Mouse (Mus musculus) heart, embryonic 16.5 days (tissue): ENCODE measurements around the gene Olfr1263. TPM values are rescaled to one million over a fixed set of nuclear protein-coding genes. Genes with fewer than 3 reads are reported as not detected.

ENCODE experiments used
- ATAC-seq: fragments of 200-750 bp; cut with Nextera tagmentation; replicated peaks from 2 replicates; pipeline ENCODE4 v1.8.0; 2017; ENCODE audit warnings: moderate number of reproducible peaks; ENCODE audit not compliant: insufficient read depth, low FRiP score; ENCODE audit errors: extremely low read depth
- H3K27ac ChIP-seq: fragments of 300-500 bp; sonication (generic); 2 replicates; pipeline ENCODE4 v1.5.1; 2014; ENCODE audit warnings: mild to moderate bottlenecking, low read length, control low read depth, moderate library complexity
- H3K27me3 ChIP-seq: fragments of 300-500 bp; sonication (generic); 2 replicates; pipeline ENCODE4 v1.6.1; 2014; ENCODE audit warnings: low read length, mixed read lengths; ENCODE audit not compliant: control insufficient read depth, insufficient read depth
- H3K36me3 ChIP-seq: fragments of 300-500 bp; sonication (generic); 2 replicates; pipeline ENCODE4 v1.6.1; 2014; ENCODE audit not compliant: control insufficient read depth, insufficient read depth
- H3K4me1 ChIP-seq: fragments of 300-500 bp; sonication (generic); 2 replicates; pipeline ENCODE4 v1.6.1; 2014; ENCODE audit warnings: low read length, mixed read lengths; ENCODE audit not compliant: control insufficient read depth, insufficient read depth
- H3K4me2 ChIP-seq: fragments of 300-500 bp; sonication (generic); 2 replicates; pipeline ENCODE4 v1.6.1; 2014; ENCODE audit warnings: low read depth, mild to moderate bottlenecking, control low read depth, low read length
- H3K4me3 ChIP-seq: fragments of 300-500 bp; sonication (generic); 2 replicates; pipeline ENCODE4 v1.5.1; 2014; ENCODE audit warnings: mild to moderate bottlenecking, control low read depth, low read length
- H3K9ac ChIP-seq: fragments of 300-500 bp; sonication (generic); 2 replicates; pipeline ENCODE4 v1.6.1; 2014; ENCODE audit warnings: low read length, control low read depth
- H3K9me3 ChIP-seq: fragments of 300-500 bp; sonication (generic); replicated peaks from 2 replicates; pipeline ENCODE4 v1.6.1; 2016; ENCODE audit warnings: low read length; ENCODE audit not compliant: control insufficient read depth
- WGBS: fragments of 180-500 bp; shearing (Covaris S2); extraction: QIAGEN DNeasy Blood & Tissue Kit; methylation state at CpG from one replicate; pipeline ENCODE4 v1.1.7; 2014; 5-methylcytosine and 5-hydroxymethylcytosine counted together
- polyA plus RNA-seq: library from polyadenylated mRNA; unstranded; fragments of >200 nt; fragmentation: Nextera tagmentation; extraction: Ambion mirVana; gene quantifications from 2 replicates; pipeline ENCODE4 v1.2.1, GENCODE M21; 2015

The Olfr1263 gene
- polyA plus RNA-seq = not detected in 2 replicates

- Histone ChIP-seq H3K27me3 (no peaks in the 10 kb centered on the region), H3K4me1 (no peaks in the 10 kb centered on the region), H3K4me3 (no peak within 1 kb of the TSS), H3K36me3 (no peaks in the 10 kb centered on the region), H3K27ac (no peak within 1 kb of the TSS), H3K4me2 (no peak within 1 kb of the TSS), H3K9me3 (no peaks in the 10 kb centered on the region), H3K9ac (no peak within 1 kb of the TSS)
- no peak for ATAC-seq
- WGBS = 67% methylated on average over 2 of the region's 2 CpGs
These were observed at the start of gene Olfr1263 for GRCm38 (mm10) chr2:90011831-90012230. Gene Olfr1263, plus strand, starts transcription at chr2:90012131.

- Histone ChIP-seq H3K4me2 (no peak within 1 kb of the TSS), H3K4me1 (no peaks in the 10 kb centered on the region), H3K9ac (no peak within 1 kb of the TSS), H3K4me3 (no peak within 1 kb of the TSS), H3K27me3 (no peaks in the 10 kb centered on the region), H3K27ac (no peak within 1 kb of the TSS), H3K36me3 (no peaks in the 10 kb centered on the region), H3K9me3 (no peaks in the 10 kb centered on the region)
- ATAC-seq = no peak
- 63% methylated on average over 2 of the region's 2 CpGs for WGBS
These were observed 37.7 kb upstream of the Olfr1263 start, which contains the start of gene Olfr1260 for GRCm38 (mm10) chr2:89974184-89974583. Gene Olfr1260, plus strand, starts transcription at chr2:89974340.

GRCm38 (mm10) chr2:89977709-89978108 lies 34.2 kb upstream of the Olfr1263 start:
- ATAC-seq = no peak
- H3K36me3 ChIP-seq = no peaks in the 10 kb centered on the region
- H3K9me3 ChIP-seq = no peaks in the 10 kb centered on the region
- H3K27me3 ChIP-seq = no peaks in the 10 kb centered on the region
- no peak overlapping the region for H3K4me3 ChIP-seq
- WGBS = 73% methylated on average over 2 of the region's 2 CpGs
- H3K27ac ChIP-seq = no peak overlapping the region
- no peak overlapping the region for H3K4me2 ChIP-seq
- H3K4me1 ChIP-seq = no peaks in the 10 kb centered on the region
- no peak overlapping the region for H3K9ac ChIP-seq

- no peaks in the 10 kb centered on the region for H3K36me3 ChIP-seq
- no peaks in the 10 kb centered on the region for H3K9me3 ChIP-seq
- ATAC-seq = no peak
- no peak within 1 kb of the TSS for H3K4me3 ChIP-seq
- H3K27ac ChIP-seq = no peak within 1 kb of the TSS
- no peaks in the 10 kb centered on the region for H3K27me3 ChIP-seq
- H3K4me1 ChIP-seq = no peaks in the 10 kb centered on the region
- H3K4me2 ChIP-seq = no peak within 1 kb of the TSS
- no peak within 1 kb of the TSS for H3K9ac ChIP-seq
These were observed 21.0 kb upstream of the Olfr1263 start, which contains the start of gene Olfr1261 for GRCm38 (mm10) chr2:89990921-89991320. Gene Olfr1261, plus strand, starts transcription at chr2:89991221.

GRCm38 (mm10) chr2:89999845-90000244 lies 12.1 kb upstream of the Olfr1263 start, which contains the start of gene Olfr1262:
Gene Olfr1262, plus strand, starts transcription at chr2:90000145.
- no peaks in the 10 kb centered on the region for H3K4me1 ChIP-seq
- ATAC-seq = no peak
- no peaks in the 10 kb centered on the region for H3K9me3 ChIP-seq
- H3K27ac ChIP-seq = no peak within 1 kb of the TSS
- H3K36me3 ChIP-seq = no peaks in the 10 kb centered on the region
- H3K9ac ChIP-seq = no peak within 1 kb of the TSS
- no peaks in the 10 kb centered on the region for H3K27me3 ChIP-seq
- H3K4me2 ChIP-seq = no peak within 1 kb of the TSS
- H3K4me3 ChIP-seq = no peak within 1 kb of the TSS

GRCm38 (mm10) chr2:90025477-90025876 lies 13.5 kb downstream of the Olfr1263 start, which contains the start of gene Olfr1264:
Gene Olfr1264, minus strand, starts transcription at chr2:90025577.
- H3K4me3 ChIP-seq = no peak within 1 kb of the TSS
- no peak within 1 kb of the TSS for H3K4me2 ChIP-seq
- H3K9ac ChIP-seq = no peak within 1 kb of the TSS
- no peaks in the 10 kb centered on the region for H3K9me3 ChIP-seq
- no peaks in the 10 kb centered on the region for H3K36me3 ChIP-seq
- no peak for ATAC-seq
- H3K27ac ChIP-seq = no peak within 1 kb of the TSS
- H3K27me3 ChIP-seq = no peaks in the 10 kb centered on the region
- H3K4me1 ChIP-seq = no peaks in the 10 kb centered on the region
- 51% methylated on average over 2 of the region's 2 CpGs for WGBS

GRCm38 (mm10) chr2:90035037-90035436 lies 23.1 kb downstream of the Olfr1263 start, which contains the start of gene Olfr1265:
Gene Olfr1265, plus strand, starts transcription at chr2:90035337.
- Histone ChIP-seq H3K36me3 (no peaks in the 10 kb centered on the region), H3K4me2 (no peak within 1 kb of the TSS), H3K27me3 (no peaks in the 10 kb centered on the region), H3K9me3 (no peaks in the 10 kb centered on the region), H3K4me3 (no peak within 1 kb of the TSS), H3K9ac (no peak within 1 kb of the TSS), H3K27ac (no peak within 1 kb of the TSS), H3K4me1 (no peaks in the 10 kb centered on the region)
- ATAC-seq = no peak

GRCm38 (mm10) chr2:90063494-90063893 lies 51.6 kb downstream of the Olfr1263 start, which contains the start of gene Olfr140:
Gene Olfr140, minus strand, starts transcription at chr2:90063594.
- no peaks in the 10 kb centered on the region for H3K36me3 ChIP-seq
- H3K27me3 ChIP-seq = no peaks in the 10 kb centered on the region
- no peaks in the 10 kb centered on the region for H3K9me3 ChIP-seq
- H3K9ac ChIP-seq = no peak within 1 kb of the TSS
- H3K27ac ChIP-seq = no peak within 1 kb of the TSS
- no peaks in the 10 kb centered on the region for H3K4me1 ChIP-seq
- ATAC-seq = no peak
- no peak within 1 kb of the TSS for H3K4me3 ChIP-seq
- H3K4me2 ChIP-seq = no peak within 1 kb of the TSS
